Mouse (Mus musculus) activated CD4-positive, CD25-positive, alpha-beta regulatory T cell, adult 9 weeks (primary cell): ENCODE measurements around the gene Ttf1. TPM values are rescaled to one million over a fixed set of nuclear protein-coding genes. Genes with fewer than 3 reads are reported as not detected.

Experiments
- polyA plus RNA-seq: library from polyadenylated mRNA; unstranded; fragments of 100-300 nt; shearing (Covaris generic); gene quantifications from one replicate; pipeline ENCODE4 v1.2.1, GENCODE M21; 2017

Ttf1 gene
- 29.8 TPM for polyA plus RNA-seq

GRCm38 (mm10) chr2:29060135-29060597, at the start of gene Ttf1:
Gene Ttf1 (plus strand): TSS chr2:29060262.

DNA sequence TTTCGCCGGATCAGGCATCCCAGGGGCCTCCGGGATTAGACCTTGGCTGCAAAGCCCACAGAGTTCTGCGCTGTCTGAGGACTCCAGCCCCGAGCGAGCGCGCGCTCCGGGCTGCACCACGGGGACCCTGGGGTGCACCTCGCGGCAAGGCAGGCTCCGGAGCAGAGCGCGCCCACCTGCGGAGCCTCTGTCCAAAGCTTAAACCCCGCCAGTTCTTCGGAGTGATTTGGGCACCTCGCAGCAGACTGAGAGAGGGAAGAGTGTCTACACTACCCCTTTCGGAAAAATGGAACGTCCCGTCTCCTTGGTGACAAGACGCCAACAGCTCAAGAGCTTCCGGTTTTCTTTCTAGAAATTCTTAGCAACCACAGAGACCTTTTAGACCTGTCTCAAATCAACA, 5.1 kb upstream of the Ttf1 start, which contains the start of gene Cfap77:
TSS of gene Cfap77 (minus strand) at position 76 of the 400 bp plus-strand sequence.

DNA sequence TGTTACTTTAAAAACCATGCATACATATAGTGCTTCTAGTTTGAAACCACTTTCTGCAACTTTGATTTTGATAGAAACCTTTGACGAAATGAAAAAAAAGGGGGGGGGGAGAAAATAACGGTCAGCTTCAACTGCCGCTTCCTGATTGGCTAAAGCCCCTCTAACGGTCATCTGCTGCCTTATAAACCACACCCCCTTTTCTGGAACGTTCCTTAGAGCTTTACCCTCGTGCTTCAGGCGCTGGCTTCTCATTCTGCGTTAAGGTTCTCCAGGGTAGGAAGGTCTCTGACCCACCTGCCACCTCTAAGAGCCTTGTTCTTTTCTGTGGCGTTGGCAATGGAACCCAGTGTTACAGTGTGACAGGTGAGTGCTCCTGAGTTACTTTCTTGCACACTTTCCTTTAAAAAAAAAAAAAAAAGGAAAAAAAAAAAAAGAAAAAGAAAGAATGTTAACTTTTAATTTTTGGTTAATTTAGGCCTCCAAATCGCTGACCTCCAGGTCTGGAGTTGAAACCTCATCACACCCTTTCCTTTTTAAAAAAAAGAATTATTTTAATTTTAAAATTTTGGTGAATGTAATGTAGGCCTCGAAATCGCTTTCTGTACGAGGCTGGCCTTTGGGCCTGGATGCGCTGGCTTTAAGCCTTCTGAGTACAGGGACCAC, 64.0 kb downstream of the Ttf1 start, which contains the start of gene Setx:
TSS of gene Setx (plus strand) at position 275 of the 663 bp plus-strand sequence.

Other genes with a start within 250 kb of the Ttf1 start
- gene Gtf3c4, start 219.9 kb upstream of the Ttf1 start, polyA plus RNA-seq = 13.6 TPM
- 25.7 TPM for gene Ddx31, start 219.9 kb upstream of the Ttf1 start, polyA plus RNA-seq
- gene Barhl1, start 143.6 kb upstream of the Ttf1 start, polyA plus RNA-seq = not detected
- 1.6 TPM for gene Cfap77, start 5.2 kb upstream of the Ttf1 start, polyA plus RNA-seq
- gene Setx, start 63.9 kb downstream of the Ttf1 start, polyA plus RNA-seq = 41.8 TPM
- gene Ntng2, start 192.7 kb downstream of the Ttf1 start, polyA plus RNA-seq = 3.6 TPM